Mouse (Mus musculus): ENCODE results near the gene Cd40. TPM values are rescaled to one million over a fixed set of nuclear protein-coding genes. Genes with fewer than 3 reads are reported as not detected.

The Cd40 gene
- polyA plus RNA-seq, 2 experiments, result 2.4 to 3.0 TPM

GRCm38 (mm10) chr2:165010351-165010750, 45.1 kb upstream of the Cd40 start:
- H3K27me3 ChIP-seq (ENCODE audit: control insufficient read depth, insufficient read depth, low read length), result no peaks in the 10 kb centered on the region
- DNase-seq (ENCODE audit: low read depth in 3 of 3, low spot score in 3 of 3) (no peak), ATAC-seq (ENCODE audit: insufficient read depth) (no peak)
- H3K4me2 ChIP-seq (ENCODE audit: low read depth), result no peak overlapping the region
- no peaks in the 10 kb centered on the region for H3K9me3 ChIP-seq (ENCODE audit: control insufficient read depth, low read length)
- H3K9ac ChIP-seq (replicated peaks), result no peak overlapping the region
- TF ChIP-seq EP300 (IDR thresholded peaks at IDR 0.05; ENCODE audit: low read depth) (no peak), CTCF (IDR thresholded peaks at IDR 0.05; ENCODE audit: low read depth) (no peak)
- peaks cover 43% of the 10 kb centered on the region for H3K36me3 ChIP-seq (replicated peaks; ENCODE audit: control insufficient read depth, insufficient read depth, low read depth)
- H3K4me1 ChIP-seq (replicated peaks; ENCODE audit: control insufficient read depth in 2 of 2, insufficient read depth in 2 of 2, low read length in 1 of 2), result peaks cover 0 to 13% of the 10 kb centered on the region in 2 experiments; a peak in 2 of 4 replicates
- 48% methylated on average over 10 of the region's 10 CpGs for WGBS (ENCODE audit: insufficient replicate concordance)
- H3K4me3 ChIP-seq (ENCODE audit: insufficient read depth in 1 of 2, low read depth in 2 of 2, low read length in 2 of 2), result no peak overlapping the region
- H3K27ac ChIP-seq, result no peak overlapping the region

- H3K4me1 ChIP-seq (replicated peaks; ENCODE audit: control insufficient read depth in 2 of 2, insufficient read depth in 2 of 2, low read length in 1 of 2), result peaks cover 0 to 9% of the 10 kb centered on the region in 2 experiments; a peak in 2 of 4 replicates
- peaks cover 19% of the 10 kb centered on the region for H3K36me3 ChIP-seq (replicated peaks; ENCODE audit: control insufficient read depth, insufficient read depth, low read depth)
- H3K4me3 ChIP-seq (ENCODE audit: insufficient read depth in 1 of 2, low read depth in 2 of 2, low read length in 2 of 2), result no peak overlapping the region
- no peak overlapping the region for H3K4me2 ChIP-seq (ENCODE audit: low read depth)
- no peaks in the 10 kb centered on the region for H3K27me3 ChIP-seq (ENCODE audit: control insufficient read depth, insufficient read depth, low read length)
- 50% methylated on average over 5 of the region's 5 CpGs for WGBS (ENCODE audit: insufficient replicate concordance)
- ATAC-seq (ENCODE audit: insufficient read depth) (no peak), DNase-seq (ENCODE audit: low read depth in 3 of 3, low spot score in 3 of 3) (no peak)
- H3K9ac ChIP-seq (replicated peaks), result no peak overlapping the region
- H3K27ac ChIP-seq, result no peak overlapping the region
- TF ChIP-seq CTCF (IDR thresholded peaks at IDR 0.05; ENCODE audit: low read depth) (no peak), EP300 (IDR thresholded peaks at IDR 0.05; ENCODE audit: low read depth) (no peak)
- H3K9me3 ChIP-seq (ENCODE audit: control insufficient read depth, low read length), result no peaks in the 10 kb centered on the region
Observed at GRCm38 (mm10) chr2:165014935-165015334, 40.5 kb upstream of the Cd40 start.

- ATAC-seq (ENCODE audit: insufficient read depth), result no peak
- Histone ChIP-seq H3K9ac (replicated peaks) (no peak overlapping the region), H3K36me3 (replicated peaks; ENCODE audit: control insufficient read depth, insufficient read depth, low read depth) (peaks cover 8% of the 10 kb centered on the region), H3K4me2 (ENCODE audit: low read depth) (no peak overlapping the region), H3K9me3 (ENCODE audit: control insufficient read depth, low read length) (no peaks in the 10 kb centered on the region), H3K4me3 (ENCODE audit: insufficient read depth in 1 of 2, low read depth in 2 of 2, low read length in 2 of 2) (no peak overlapping the region), H3K27me3 (ENCODE audit: control insufficient read depth, insufficient read depth, low read length) (no peaks in the 10 kb centered on the region), H3K27ac (no peak overlapping the region), H3K4me1 (replicated peaks; ENCODE audit: control insufficient read depth in 2 of 2, insufficient read depth in 2 of 2, low read length in 1 of 2) (no peaks in the 10 kb centered on the region)
- no peak for DNase-seq (ENCODE audit: low read depth in 3 of 3, low spot score in 3 of 3)
- WGBS (ENCODE audit: insufficient replicate concordance), result 75% methylated on average over 3 of the region's 3 CpGs
- TF ChIP-seq EP300 (IDR thresholded peaks at IDR 0.05; ENCODE audit: low read depth), result no peak
- TF ChIP-seq CTCF (IDR thresholded peaks at IDR 0.05; ENCODE audit: low read depth), result no peak
Observed at GRCm38 (mm10) chr2:165020490-165020889, 34.9 kb upstream of the Cd40 start.

GRCm38 (mm10) chr2:165027163-165027562, 28.3 kb upstream of the Cd40 start:
- no peak overlapping the region for H3K27ac ChIP-seq
- no peaks in the 10 kb centered on the region for H3K4me1 ChIP-seq (replicated peaks; ENCODE audit: control insufficient read depth in 2 of 2, insufficient read depth in 2 of 2, low read length in 1 of 2)
- H3K4me2 ChIP-seq (ENCODE audit: low read depth), result no peak overlapping the region
- H3K9ac ChIP-seq (replicated peaks), result no peak overlapping the region
- peaks cover 6% of the 10 kb centered on the region for H3K36me3 ChIP-seq (replicated peaks; ENCODE audit: control insufficient read depth, insufficient read depth, low read depth)
- DNase-seq (ENCODE audit: low read depth in 3 of 3, low spot score in 3 of 3) (no peak), ATAC-seq (ENCODE audit: insufficient read depth) (no peak)
- WGBS (ENCODE audit: insufficient replicate concordance), result 24% methylated on average over 1 of the region's 1 CpGs
- no peaks in the 10 kb centered on the region for H3K27me3 ChIP-seq (ENCODE audit: control insufficient read depth, insufficient read depth, low read length)
- no peak overlapping the region for H3K4me3 ChIP-seq (ENCODE audit: insufficient read depth in 1 of 2, low read depth in 2 of 2, low read length in 2 of 2)
- no peaks in the 10 kb centered on the region for H3K9me3 ChIP-seq (ENCODE audit: control insufficient read depth, low read length)
- TF ChIP-seq EP300 (IDR thresholded peaks at IDR 0.05; ENCODE audit: low read depth) (no peak), CTCF (IDR thresholded peaks at IDR 0.05; ENCODE audit: low read depth) (no peak)

- no peak for ATAC-seq (ENCODE audit: insufficient read depth)
- TF ChIP-seq CTCF (IDR thresholded peaks at IDR 0.05; ENCODE audit: low read depth) (no peak), EP300 (IDR thresholded peaks at IDR 0.05; ENCODE audit: low read depth) (no peak)
- H3K36me3 ChIP-seq (replicated peaks; ENCODE audit: control insufficient read depth, insufficient read depth, low read depth), result no peaks in the 10 kb centered on the region
- H3K4me1 ChIP-seq (replicated peaks; ENCODE audit: control insufficient read depth in 2 of 2, insufficient read depth in 2 of 2, low read length in 1 of 2), result peaks cover 6 to 8% of the 10 kb centered on the region in 2 experiments; a peak in 3 of 4 replicates
- no peaks in the 10 kb centered on the region for H3K9me3 ChIP-seq (ENCODE audit: control insufficient read depth, low read length)
- H3K27me3 ChIP-seq (ENCODE audit: control insufficient read depth, insufficient read depth, low read length), result no peaks in the 10 kb centered on the region
- no peak overlapping the region for H3K9ac ChIP-seq (replicated peaks)
- no peak overlapping the region for H3K27ac ChIP-seq
- DNase-seq (ENCODE audit: low read depth in 3 of 3, low spot score in 3 of 3), result no peak
- no peak overlapping the region; the same call in 1 of the 2 replicates for H3K4me2 ChIP-seq (ENCODE audit: low read depth)
- 56% methylated on average over 3 of the region's 3 CpGs for WGBS (ENCODE audit: insufficient replicate concordance)
- H3K4me3 ChIP-seq (ENCODE audit: insufficient read depth in 1 of 2, low read depth in 2 of 2, low read length in 2 of 2), result no peak overlapping the region
Observed at GRCm38 (mm10) chr2:165032533-165032932, 22.9 kb upstream of the Cd40 start.
